Mouse (Mus musculus): ENCODE measurements around the gene Spag9. TPM values are rescaled to one million over a fixed set of nuclear protein-coding genes. Genes with fewer than 3 reads are reported as not detected.
A peak's percentile ranks its signal among the peaks of the same experiment; 100 is the strongest.

Gene Spag9
- polyA plus RNA-seq, 1 experiment from 2014 or later, result 64.1 TPM

DNA sequence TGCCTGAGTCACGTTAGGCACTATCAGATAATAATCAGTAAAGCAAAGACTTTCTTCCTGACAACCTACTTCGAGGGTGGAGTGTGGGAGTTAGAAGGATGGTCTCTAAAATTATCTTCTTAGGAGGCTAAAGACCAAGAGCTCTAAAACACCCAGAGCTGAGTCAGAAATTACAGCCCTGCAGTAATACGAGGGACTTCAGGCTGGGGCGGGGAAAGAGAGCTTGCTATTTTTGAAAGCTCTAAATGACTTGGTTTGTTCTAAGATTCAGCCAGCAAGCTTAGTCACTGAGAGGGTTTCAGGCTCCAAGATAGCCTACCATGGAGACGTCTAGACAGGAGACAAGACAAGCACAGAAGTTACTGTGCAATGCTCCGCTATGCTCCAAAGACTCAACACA is 30.5 kb upstream of the Spag9 start:
- no peak for ATAC-seq
- Histone ChIP-seq H3K36me3 (ENCODE audit: control insufficient read depth, insufficient read depth) (peaks cover 32% of the 10 kb centered on the region), H3K4me3 (ENCODE audit: low read depth, low read length) (no peak overlapping the region), H3K4me2 (replicated peaks; ENCODE audit: low read depth) (no peak overlapping the region), H3K27ac (ENCODE audit: low read depth, low read length) (peak overlapping the region; percentile 15; the same call in 1 of the 2 replicates), H3K9ac (ENCODE audit: low read depth, low read length) (no peak overlapping the region), H3K9me3 (ENCODE audit: control insufficient read depth) (no peaks in the 10 kb centered on the region), H3K4me1 (replicated peaks; ENCODE audit: control insufficient read depth, insufficient read depth, low read length) (no peaks in the 10 kb centered on the region), H3K27me3 (replicated peaks; ENCODE audit: control insufficient read depth, insufficient read depth, low read length) (no peaks in the 10 kb centered on the region)
- TF ChIP-seq CTCF (IDR thresholded peaks at IDR 0.05; ENCODE audit: low read depth), result no peak
- WGBS, result 76% methylated on average over 6 of the region's 6 CpGs

- Histone ChIP-seq H3K9ac (ENCODE audit: low read depth, low read length) (peak overlapping the region; percentile 48), H3K27ac (ENCODE audit: low read depth, low read length) (peak overlapping the region; percentile 55; the same call in 1 of the 2 replicates), H3K27me3 (replicated peaks; ENCODE audit: control insufficient read depth, insufficient read depth, low read length) (no peaks in the 10 kb centered on the region), H3K4me2 (replicated peaks; ENCODE audit: low read depth) (peak overlapping the region; percentile 77), H3K4me3 (ENCODE audit: low read depth, low read length) (peak overlapping the region; percentile 69), H3K36me3 (ENCODE audit: control insufficient read depth, insufficient read depth) (peaks cover 25% of the 10 kb centered on the region), H3K4me1 (replicated peaks; ENCODE audit: control insufficient read depth, insufficient read depth, low read length) (no peaks in the 10 kb centered on the region), H3K9me3 (ENCODE audit: control insufficient read depth) (no peaks in the 10 kb centered on the region)
- ATAC-seq, result no peak
- no peak for TF ChIP-seq CTCF (IDR thresholded peaks at IDR 0.05; ENCODE audit: low read depth)
- WGBS, result 2% methylated on average over 11 of the region's 11 CpGs
These were observed 28.5 kb upstream of the Spag9 start for GRCm38 (mm10) chr11:93967381-93967780.

DNA sequence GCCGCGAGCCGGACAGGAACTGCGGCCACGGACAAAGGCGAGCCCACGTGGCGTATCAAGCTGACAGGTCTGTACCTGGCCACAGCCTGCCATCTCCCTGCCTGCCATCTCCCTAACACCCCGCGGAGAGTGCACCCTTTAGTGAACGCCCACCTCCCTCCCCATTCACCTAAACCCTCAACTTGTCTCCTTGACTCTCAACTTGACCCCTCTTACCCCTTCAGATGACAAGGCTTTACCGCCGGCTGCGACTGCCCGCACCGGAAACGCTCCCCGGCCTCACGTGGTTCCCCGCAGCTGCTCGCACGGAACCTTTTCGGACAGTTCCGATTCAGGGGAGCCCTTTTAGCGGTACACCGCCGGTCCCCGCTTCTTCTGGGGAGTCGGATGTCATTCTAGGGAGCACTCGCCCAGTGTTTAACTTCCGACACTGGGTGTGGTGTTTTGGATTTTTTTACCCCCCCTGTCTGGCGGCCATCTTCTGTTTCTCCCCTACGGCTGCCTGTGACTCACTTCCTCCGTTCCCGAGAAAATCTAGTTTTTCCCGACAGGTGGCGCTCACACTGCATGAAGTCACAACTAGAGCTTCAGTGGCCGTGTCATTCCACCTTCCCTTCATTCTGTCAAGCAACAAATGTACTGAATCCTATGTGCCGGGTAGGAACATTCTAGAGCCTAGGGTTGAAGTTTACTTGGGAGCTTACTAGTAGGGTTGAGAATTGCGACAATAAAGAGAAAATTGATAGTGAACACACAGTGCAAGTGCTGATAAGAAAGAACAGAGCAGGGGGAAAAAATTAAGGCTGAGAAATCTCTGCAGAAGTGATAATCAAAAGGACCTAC is 27.7 kb upstream of the Spag9 start, which contains the start of the genes Gm20390 and Nme1:
Gene Gm20390, minus strand, starts transcription at position 289 of the 843 bp plus-strand sequence.
Gene Nme1, minus strand, starts transcription at position 517 of the 843 bp plus-strand sequence.
- H3K27me3 ChIP-seq (replicated peaks; ENCODE audit: control insufficient read depth, insufficient read depth, low read length), result no peaks in the 10 kb centered on the region
- ATAC-seq, result peak; percentile 98
- TF ChIP-seq CTCF (IDR thresholded peaks at IDR 0.05; ENCODE audit: low read depth), result peak; percentile 95
- H3K9me3 ChIP-seq (ENCODE audit: control insufficient read depth), result no peaks in the 10 kb centered on the region
- H3K4me2 ChIP-seq (replicated peaks; ENCODE audit: low read depth), result peak within 1 kb of the TSS; percentile 77
- peak within 1 kb of the TSS; percentile 48 for H3K9ac ChIP-seq (ENCODE audit: low read depth, low read length)
- H3K4me3 ChIP-seq (ENCODE audit: low read depth, low read length), result peak within 1 kb of the TSS; percentile 69
- no peaks in the 10 kb centered on the region for H3K4me1 ChIP-seq (replicated peaks; ENCODE audit: control insufficient read depth, insufficient read depth, low read length)
- WGBS, result under 1% methylated on average over 40 of the region's 40 CpGs
- H3K36me3 ChIP-seq (ENCODE audit: control insufficient read depth, insufficient read depth), result peaks cover 18% of the 10 kb centered on the region
- peak within 1 kb of the TSS; percentile 55; the same call in 1 of the 2 replicates for H3K27ac ChIP-seq (ENCODE audit: low read depth, low read length)

DNA sequence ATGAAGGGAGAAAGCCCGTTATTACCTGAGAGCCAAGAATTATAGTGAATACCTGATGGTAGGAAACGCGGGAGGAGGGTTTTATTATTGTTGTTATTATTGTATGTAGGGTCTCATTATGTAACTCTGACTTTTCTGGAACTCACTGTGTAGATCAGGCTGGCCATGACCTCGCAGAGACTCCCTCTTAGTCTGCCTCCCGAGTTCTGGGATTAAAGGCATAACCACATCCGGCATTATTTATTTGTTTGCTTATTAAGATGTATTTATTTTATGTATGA is 27.1 kb upstream of the Spag9 start:
- WGBS, result 33% methylated on average over 6 of the region's 6 CpGs

GRCm38 (mm10) chr11:93969171-93969570 is 26.7 kb upstream of the Spag9 start:
- Histone ChIP-seq H3K4me2 (replicated peaks; ENCODE audit: low read depth) (no peak overlapping the region; the same call in 1 of the 2 replicates), H3K9me3 (ENCODE audit: control insufficient read depth) (no peaks in the 10 kb centered on the region), H3K27ac (ENCODE audit: low read depth, low read length) (no peak overlapping the region), H3K36me3 (ENCODE audit: control insufficient read depth, insufficient read depth) (peaks cover 11% of the 10 kb centered on the region), H3K27me3 (replicated peaks; ENCODE audit: control insufficient read depth, insufficient read depth, low read length) (no peaks in the 10 kb centered on the region), H3K4me1 (replicated peaks; ENCODE audit: control insufficient read depth, insufficient read depth, low read length) (no peaks in the 10 kb centered on the region), H3K4me3 (ENCODE audit: low read depth, low read length) (no peak overlapping the region), H3K9ac (ENCODE audit: low read depth, low read length) (no peak overlapping the region)
- no peak for TF ChIP-seq CTCF (IDR thresholded peaks at IDR 0.05; ENCODE audit: low read depth)
- ATAC-seq, result no peak
- WGBS, result 92% methylated on average over 6 of the region's 6 CpGs

More for the DNA sequence above, 27.1 kb upstream of the Spag9 start:
- peak overlapping the region; percentile 48; the same call in 1 of the 2 replicates for H3K4me2 ChIP-seq (replicated peaks; ENCODE audit: low read depth)
- peaks cover 12% of the 10 kb centered on the region for H3K36me3 ChIP-seq (ENCODE audit: control insufficient read depth, insufficient read depth)
- H3K27ac ChIP-seq (ENCODE audit: low read depth, low read length), result no peak overlapping the region
- no peaks in the 10 kb centered on the region for H3K4me1 ChIP-seq (replicated peaks; ENCODE audit: control insufficient read depth, insufficient read depth, low read length)
- H3K4me3 ChIP-seq (ENCODE audit: low read depth, low read length), result peak overlapping the region; percentile 9; the same call in 1 of the 2 replicates
- no peaks in the 10 kb centered on the region for H3K27me3 ChIP-seq (replicated peaks; ENCODE audit: control insufficient read depth, insufficient read depth, low read length)
- no peak for TF ChIP-seq CTCF (IDR thresholded peaks at IDR 0.05; ENCODE audit: low read depth)
- H3K9ac ChIP-seq (ENCODE audit: low read depth, low read length), result no peak overlapping the region
- no peak for ATAC-seq
- no peaks in the 10 kb centered on the region for H3K9me3 ChIP-seq (ENCODE audit: control insufficient read depth)

GRCm38 (mm10) chr11:93969799-93970198 is 26.1 kb upstream of the Spag9 start:
- H3K27me3 ChIP-seq (replicated peaks; ENCODE audit: control insufficient read depth, insufficient read depth, low read length), result no peaks in the 10 kb centered on the region
- H3K9ac ChIP-seq (ENCODE audit: low read depth, low read length), result no peak overlapping the region
- ATAC-seq, result no peak
- no peak overlapping the region for H3K27ac ChIP-seq (ENCODE audit: low read depth, low read length)
- TF ChIP-seq CTCF (IDR thresholded peaks at IDR 0.05; ENCODE audit: low read depth), result no peak
- no peak overlapping the region for H3K4me2 ChIP-seq (replicated peaks; ENCODE audit: low read depth)
- H3K4me1 ChIP-seq (replicated peaks; ENCODE audit: control insufficient read depth, insufficient read depth, low read length), result no peaks in the 10 kb centered on the region
- H3K9me3 ChIP-seq (ENCODE audit: control insufficient read depth), result no peaks in the 10 kb centered on the region
- H3K36me3 ChIP-seq (ENCODE audit: control insufficient read depth, insufficient read depth), result peaks cover 10% of the 10 kb centered on the region
- no peak overlapping the region for H3K4me3 ChIP-seq (ENCODE audit: low read depth, low read length)
- WGBS, result 67% methylated on average over 1 of the region's 1 CpGs

Data from intestine, postnatal 0 days (tissue).